Mouse (Mus musculus): ENCODE data around the gene Cacna1c. TPM values are rescaled to one million over a fixed set of nuclear protein-coding genes. Genes with fewer than 3 reads are reported as not detected.
A peak's percentile ranks its signal among the peaks of the same experiment; 100 is the strongest.

The Cacna1c gene
- polyA plus RNA-seq, 1 experiment: 1.3 TPM

DNA sequence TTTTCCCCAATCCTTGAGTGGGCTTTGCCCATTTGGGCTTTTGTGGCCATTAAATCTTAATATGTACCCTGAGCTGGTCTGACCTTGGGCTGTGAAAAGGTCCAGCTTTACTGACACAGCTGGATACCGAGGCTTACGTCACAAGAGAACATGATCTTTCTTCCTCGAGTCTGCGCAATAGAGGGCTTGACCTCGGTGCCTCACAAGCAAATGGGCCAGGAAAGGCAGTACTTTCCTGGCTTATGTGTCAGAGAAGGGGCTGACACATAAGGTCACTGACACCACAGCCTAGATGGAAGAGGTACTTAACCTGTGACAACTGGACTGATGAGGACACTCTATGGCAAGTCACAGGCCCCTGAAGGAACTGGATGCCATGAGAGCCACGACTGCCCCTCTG is 453.5 kb downstream of the Cacna1c start:
- no peak overlapping the region for H3K4me3 ChIP-seq (replicated peaks)
- H3K9me3 ChIP-seq: no peaks in the 10 kb centered on the region
- TF ChIP-seq GATA1 (IDR thresholded peaks at IDR 0.05; ENCODE audit: borderline replicate concordance, low read length) (no peak), FLI1 (IDR thresholded peaks at IDR 0.05; ENCODE audit: low read length) (no peak)
- H3K27me3 ChIP-seq (replicated peaks): peaks cover 7% of the 10 kb centered on the region
- peaks cover 3% of the 10 kb centered on the region for H3K36me3 ChIP-seq (replicated peaks; ENCODE audit: low read length)
- H3K4me1 ChIP-seq: peaks cover 42% of the 10 kb centered on the region

DNA sequence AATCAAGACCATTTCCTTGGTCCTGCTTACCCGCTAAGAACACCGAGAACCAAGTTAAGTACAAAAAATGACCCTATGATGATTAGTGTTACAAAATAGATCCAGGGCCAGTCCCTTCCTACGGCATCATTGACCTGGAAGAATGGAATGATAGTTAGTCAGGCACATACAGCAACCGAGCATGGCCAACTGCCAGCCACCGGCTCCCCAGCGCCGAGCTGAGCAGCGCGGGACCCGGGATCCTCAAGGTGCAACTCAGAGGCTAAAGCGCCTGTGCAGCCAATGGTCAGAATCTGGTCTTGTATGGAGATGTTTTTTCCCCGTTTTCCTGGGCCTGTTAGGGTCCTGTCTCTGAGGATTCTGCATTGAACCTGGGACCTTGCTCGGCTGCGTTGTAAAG is 454.4 kb downstream of the Cacna1c start:
- H3K36me3 ChIP-seq (replicated peaks; ENCODE audit: low read length): peaks cover 3% of the 10 kb centered on the region
- no peaks in the 10 kb centered on the region for H3K9me3 ChIP-seq

DNA sequence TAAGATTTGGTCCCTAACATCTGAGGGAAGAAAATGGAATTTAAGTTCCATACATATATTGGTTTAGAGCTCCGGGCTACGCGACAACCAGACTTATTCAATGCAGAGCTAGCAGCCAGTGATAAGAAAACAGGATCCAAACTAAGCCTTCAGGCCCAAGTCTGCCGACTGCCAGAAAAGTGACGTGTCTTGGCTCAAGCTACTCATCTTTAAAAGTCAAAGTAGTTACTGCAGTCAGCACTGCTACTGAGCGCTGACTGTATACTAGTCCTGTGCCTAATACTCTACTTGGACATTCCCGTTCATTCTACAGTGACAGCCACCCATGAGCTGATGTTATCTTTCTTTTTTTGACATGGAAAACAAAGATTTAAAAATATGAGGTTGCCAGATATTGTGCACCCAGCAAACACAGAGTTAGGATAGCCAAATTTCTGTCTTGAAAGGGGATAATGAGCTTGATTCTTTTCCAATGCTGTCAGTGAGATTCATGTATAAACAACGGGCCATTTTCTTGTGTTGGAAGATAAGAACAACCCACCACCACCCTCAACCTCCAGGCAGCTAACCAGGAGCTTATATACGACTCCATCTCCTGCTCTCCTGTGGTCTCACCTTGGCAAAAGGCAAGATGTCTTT is 456.1 kb downstream of the Cacna1c start:
- H3K4me3 ChIP-seq (replicated peaks): no peak overlapping the region
- peaks cover 3% of the 10 kb centered on the region for H3K36me3 ChIP-seq (replicated peaks; ENCODE audit: low read length)
- peaks cover 11% of the 10 kb centered on the region for H3K27me3 ChIP-seq (replicated peaks)
- TF ChIP-seq FLI1 (IDR thresholded peaks at IDR 0.05; ENCODE audit: low read length): no peak
- TF ChIP-seq GATA1 (IDR thresholded peaks at IDR 0.05; ENCODE audit: borderline replicate concordance, low read length): no peak
- peaks cover 23% of the 10 kb centered on the region for H3K4me1 ChIP-seq
- H3K9me3 ChIP-seq: no peaks in the 10 kb centered on the region

More for the DNA sequence above, 454.4 kb downstream of the Cacna1c start:
- Histone ChIP-seq H3K4me3 (replicated peaks) (no peak overlapping the region), H3K27me3 (replicated peaks) (peaks cover 9% of the 10 kb centered on the region), H3K4me1 (peaks cover 40% of the 10 kb centered on the region)
- TF ChIP-seq FLI1 (IDR thresholded peaks at IDR 0.05; ENCODE audit: low read length): no peak
- TF ChIP-seq GATA1 (IDR thresholded peaks at IDR 0.05; ENCODE audit: borderline replicate concordance, low read length): no peak

DNA sequence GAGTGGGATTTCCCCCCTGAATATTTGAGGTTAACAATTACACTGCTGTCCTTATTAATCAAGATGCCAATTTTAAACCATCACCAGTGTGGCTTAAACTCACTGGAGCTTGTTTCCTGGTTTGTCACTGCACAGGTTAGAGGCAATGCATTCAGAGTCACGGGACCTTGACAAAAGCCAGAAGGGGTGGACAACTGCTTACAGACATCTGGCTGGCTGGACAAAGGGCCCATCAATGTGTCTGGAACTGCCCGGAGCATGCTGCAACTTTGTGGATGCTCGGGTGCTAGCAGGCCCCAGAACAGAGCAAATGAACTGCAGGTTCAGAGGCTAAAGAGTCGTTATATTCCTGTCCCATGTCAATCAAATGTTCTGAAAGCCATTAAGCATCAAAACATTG is 456.9 kb downstream of the Cacna1c start:
- Histone ChIP-seq H3K4me1 (peaks cover 16% of the 10 kb centered on the region), H3K9me3 (no peaks in the 10 kb centered on the region), H3K27me3 (replicated peaks) (peaks cover 14% of the 10 kb centered on the region), H3K4me3 (replicated peaks) (no peak overlapping the region), H3K36me3 (replicated peaks; ENCODE audit: low read length) (peaks cover 3% of the 10 kb centered on the region)
- no peak for TF ChIP-seq FLI1 (IDR thresholded peaks at IDR 0.05; ENCODE audit: low read length)
- no peak for TF ChIP-seq GATA1 (IDR thresholded peaks at IDR 0.05; ENCODE audit: borderline replicate concordance, low read length)

DNA sequence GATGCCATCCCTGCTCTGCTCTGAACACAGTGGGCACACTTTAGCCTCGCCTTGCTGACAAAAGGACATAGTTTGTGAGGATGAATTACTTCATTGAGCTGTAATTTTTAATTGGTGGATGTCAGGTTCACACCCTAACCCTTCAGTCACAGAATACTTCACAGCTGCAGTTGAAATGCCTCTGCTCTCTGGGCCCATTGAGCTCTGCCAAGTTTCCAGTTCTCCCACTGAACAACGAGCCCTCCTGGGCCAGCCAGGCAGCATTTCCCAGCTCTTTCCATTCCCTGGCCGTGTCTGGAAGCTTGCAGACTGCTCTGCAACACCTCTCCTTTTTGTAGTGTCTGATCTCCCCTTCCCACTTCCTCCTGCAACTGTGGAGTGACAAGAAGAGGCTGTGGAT is 457.6 kb downstream of the Cacna1c start:
- peaks cover 3% of the 10 kb centered on the region for H3K36me3 ChIP-seq (replicated peaks; ENCODE audit: low read length)
- H3K4me1 ChIP-seq: peaks cover 11% of the 10 kb centered on the region
- no peak overlapping the region for H3K4me3 ChIP-seq (replicated peaks)
- H3K27me3 ChIP-seq (replicated peaks): peaks cover 14% of the 10 kb centered on the region
- 0 out of 2 replicates have a peak, but pooled peaks cover 2% of the 10 kb centered on the region for H3K9me3 ChIP-seq
- TF ChIP-seq GATA1 (IDR thresholded peaks at IDR 0.05; ENCODE audit: borderline replicate concordance, low read length) (no peak), FLI1 (IDR thresholded peaks at IDR 0.05; ENCODE audit: low read length) (no peak)

DNA sequence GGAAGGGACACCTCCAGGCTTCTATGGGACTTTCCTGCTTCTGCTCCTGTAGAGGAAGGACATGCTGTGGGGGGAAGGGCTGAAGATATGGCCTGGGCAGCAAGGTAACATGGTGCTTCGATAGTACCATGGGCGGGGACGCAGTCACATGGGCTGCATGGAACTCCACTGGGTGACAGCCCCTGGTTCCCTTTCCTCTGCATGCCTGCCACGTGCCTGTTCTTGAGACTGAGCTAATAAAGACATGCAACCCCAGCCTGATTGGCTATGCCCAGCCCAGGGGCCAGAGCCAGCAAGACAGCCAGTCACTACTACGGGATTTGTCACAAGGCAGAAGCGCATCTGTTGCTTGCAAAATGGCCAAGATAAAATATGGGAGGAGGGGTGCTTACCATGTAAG is 459.1 kb downstream of the Cacna1c start:
- H3K4me3 ChIP-seq (replicated peaks): peak overlapping the region; percentile 25
- TF ChIP-seq FLI1 (IDR thresholded peaks at IDR 0.05; ENCODE audit: low read length): no peak
- no peak for TF ChIP-seq GATA1 (IDR thresholded peaks at IDR 0.05; ENCODE audit: borderline replicate concordance, low read length)
- H3K27me3 ChIP-seq (replicated peaks): peaks cover 17% of the 10 kb centered on the region
- H3K36me3 ChIP-seq (replicated peaks; ENCODE audit: low read length): peaks cover 3% of the 10 kb centered on the region
- H3K9me3 ChIP-seq: 0 out of 2 replicates have a peak, but pooled peaks cover 2% of the 10 kb centered on the region
- H3K4me1 ChIP-seq: peaks cover 11% of the 10 kb centered on the region

DNA sequence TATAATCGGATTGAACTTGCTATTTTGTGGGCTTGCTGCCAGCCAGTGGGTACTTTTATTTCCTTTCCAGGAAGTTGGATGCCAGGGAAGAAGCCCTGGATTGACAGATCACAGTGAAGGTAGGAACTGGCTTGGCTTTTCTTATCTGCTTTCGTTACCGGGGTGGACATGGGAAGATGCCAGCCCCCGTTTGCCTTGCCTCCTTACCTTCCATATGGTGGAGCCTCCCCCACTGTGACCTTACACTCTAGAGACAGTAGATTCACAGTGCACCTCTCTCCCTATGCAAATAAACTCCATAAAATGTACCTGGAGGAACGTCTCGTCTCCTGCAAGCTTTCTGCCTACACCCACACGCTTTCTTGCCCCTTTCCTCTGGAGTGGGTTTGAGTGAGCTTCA is 459.7 kb downstream of the Cacna1c start:
- no peak overlapping the region for H3K4me3 ChIP-seq (replicated peaks)
- H3K9me3 ChIP-seq: 0 out of 2 replicates have a peak, but pooled peaks cover 2% of the 10 kb centered on the region
- H3K27me3 ChIP-seq (replicated peaks): peaks cover 18% of the 10 kb centered on the region
- peaks cover 11% of the 10 kb centered on the region for H3K4me1 ChIP-seq
- TF ChIP-seq FLI1 (IDR thresholded peaks at IDR 0.05; ENCODE audit: low read length): no peak
- TF ChIP-seq GATA1 (IDR thresholded peaks at IDR 0.05; ENCODE audit: borderline replicate concordance, low read length): no peak
- H3K36me3 ChIP-seq (replicated peaks; ENCODE audit: low read length): peaks cover 2% of the 10 kb centered on the region

DNA sequence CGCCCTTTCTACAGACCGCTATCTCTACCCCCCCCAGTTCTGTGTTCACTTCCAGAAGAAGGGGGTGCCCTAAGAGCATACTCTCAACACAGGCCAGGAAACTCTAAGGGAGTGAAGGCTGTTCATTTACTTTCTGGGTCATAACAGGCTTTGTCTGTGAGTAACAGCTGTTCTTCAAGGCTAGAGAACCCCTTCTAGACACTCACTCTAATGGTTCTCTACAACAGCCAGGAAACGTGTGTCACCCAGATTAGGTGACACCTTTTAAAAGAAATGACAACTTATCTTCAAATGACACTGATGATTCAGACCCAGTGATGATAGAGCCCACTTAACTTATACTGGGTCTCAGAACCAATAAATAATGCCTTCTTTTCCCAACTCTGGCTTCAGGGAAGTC is 461.1 kb downstream of the Cacna1c start:
- H3K36me3 ChIP-seq (replicated peaks; ENCODE audit: low read length): no peaks in the 10 kb centered on the region
- peaks cover 11% of the 10 kb centered on the region for H3K4me1 ChIP-seq
- H3K27me3 ChIP-seq (replicated peaks): peaks cover 16% of the 10 kb centered on the region
- H3K4me3 ChIP-seq (replicated peaks): no peak overlapping the region
- TF ChIP-seq FLI1 (IDR thresholded peaks at IDR 0.05; ENCODE audit: low read length): no peak
- TF ChIP-seq GATA1 (IDR thresholded peaks at IDR 0.05; ENCODE audit: borderline replicate concordance, low read length): no peak
- H3K9me3 ChIP-seq: peaks cover 6% of the 10 kb centered on the region; the same call in 1 of the 2 replicates

DNA sequence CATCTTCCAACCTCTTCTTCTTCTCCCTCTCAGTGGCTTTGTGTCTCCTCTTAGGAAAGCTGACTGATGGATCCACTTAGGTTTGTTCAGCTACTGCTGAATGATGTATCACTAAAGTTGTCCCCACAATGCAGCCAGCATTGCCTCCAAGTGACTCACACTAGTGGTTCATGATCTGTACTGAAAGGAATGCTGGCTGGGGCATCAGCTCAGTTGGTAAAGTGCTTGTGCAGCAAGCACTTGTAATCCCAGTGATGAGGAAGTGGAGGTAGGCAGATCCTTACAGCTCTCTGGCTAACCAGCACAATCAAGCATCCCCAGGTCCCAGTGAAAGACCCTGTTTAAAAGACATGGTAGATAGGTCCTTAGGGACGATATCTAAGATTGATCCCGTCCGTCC is 464.3 kb downstream of the Cacna1c start:
- H3K9me3 ChIP-seq: peaks cover 19% of the 10 kb centered on the region
- H3K27me3 ChIP-seq (replicated peaks): peaks cover 14% of the 10 kb centered on the region
- no peak overlapping the region for H3K4me3 ChIP-seq (replicated peaks)
- H3K4me1 ChIP-seq: peaks cover 2% of the 10 kb centered on the region
- H3K36me3 ChIP-seq (replicated peaks; ENCODE audit: low read length): no peaks in the 10 kb centered on the region
- no peak for TF ChIP-seq GATA1 (IDR thresholded peaks at IDR 0.05; ENCODE audit: borderline replicate concordance, low read length)
- no peak for TF ChIP-seq FLI1 (IDR thresholded peaks at IDR 0.05; ENCODE audit: low read length)

DNA sequence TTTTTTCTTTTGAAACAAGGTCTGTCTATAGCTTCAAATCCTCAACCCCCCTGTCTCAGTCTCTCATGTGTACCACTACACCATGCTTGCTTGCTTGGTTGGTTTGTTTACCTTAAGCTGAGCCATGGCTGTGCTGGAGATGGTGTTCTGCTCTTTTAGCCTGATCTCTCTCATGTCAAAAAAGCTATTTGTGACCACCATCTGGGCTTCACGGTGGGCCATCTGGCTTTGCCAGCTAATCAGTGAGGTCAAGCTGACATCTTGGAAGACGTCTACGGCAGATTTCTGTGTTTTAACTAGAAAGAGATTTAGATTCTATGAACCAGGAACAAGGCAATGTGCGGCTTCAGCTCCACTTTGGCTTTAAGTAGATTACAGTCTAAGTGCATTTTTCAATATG is 471.3 kb downstream of the Cacna1c start:
- H3K4me1 ChIP-seq: no peaks in the 10 kb centered on the region; the same call in 1 of the 2 replicates
- peaks cover 38% of the 10 kb centered on the region for H3K27me3 ChIP-seq (replicated peaks)
- TF ChIP-seq GATA1 (IDR thresholded peaks at IDR 0.05; ENCODE audit: borderline replicate concordance, low read length) (no peak), FLI1 (IDR thresholded peaks at IDR 0.05; ENCODE audit: low read length) (no peak)
- H3K9me3 ChIP-seq: peaks cover 13% of the 10 kb centered on the region
- H3K4me3 ChIP-seq (replicated peaks): no peak overlapping the region
- no peaks in the 10 kb centered on the region for H3K36me3 ChIP-seq (replicated peaks; ENCODE audit: low read length)

Data from megakaryocyte, embryonic 14.5 days (primary cell).